Mouse (Mus musculus) neural tube, embryonic 11.5 days (tissue): Measurements from ENCODE around the gene Gm9837. TPM values are rescaled to one million over a fixed set of nuclear protein-coding genes. Genes with fewer than 3 reads are reported as not detected.

ENCODE experiments used
- ATAC-seq: fragments of 200-750 bp; cut with Nextera tagmentation; 2 replicates; pipeline ENCODE4 v1.8.0; 2017; ENCODE audit warnings: moderate number of reproducible peaks, mild to moderate bottlenecking, moderate TSS enrichment, moderate library complexity; ENCODE audit not compliant: insufficient read depth, low FRiP score, low TSS enrichment
- DNase-seq: peaks from one replicate; pipeline ENCODE4 v3.0.0-alpha.2; 2015; ENCODE audit warnings: low spot score
- H3K27ac ChIP-seq: fragments of 300-500 bp; sonication (generic); 2 replicates; pipeline ENCODE4 v1.5.1; 2014; ENCODE audit warnings: low read depth, mild to moderate bottlenecking, low read length
- H3K27me3 ChIP-seq: fragments of 300-500 bp; sonication (generic); 2 replicates; pipeline ENCODE4 v1.6.1; 2014; ENCODE audit warnings: mild to moderate bottlenecking, low read length, mixed read lengths; ENCODE audit not compliant: control insufficient read depth, insufficient read depth
- H3K36me3 ChIP-seq: fragments of 300-500 bp; sonication (generic); 2 replicates; pipeline ENCODE4 v1.6.1; 2014; ENCODE audit warnings: mild to moderate bottlenecking, low read length, moderate library complexity, mixed read lengths; ENCODE audit not compliant: control insufficient read depth, insufficient read depth
- H3K4me1 ChIP-seq: fragments of 300-500 bp; sonication (generic); 2 replicates; pipeline ENCODE4 v1.6.1; 2014; ENCODE audit warnings: low read length, mixed read lengths; ENCODE audit not compliant: control insufficient read depth, insufficient read depth
- H3K4me2 ChIP-seq: fragments of 300-500 bp; sonication (generic); 2 replicates; pipeline ENCODE4 v1.6.1; 2014; ENCODE audit warnings: low read depth, mild to moderate bottlenecking, moderate library complexity
- H3K4me3 ChIP-seq: fragments of 300-500 bp; sonication (generic); 2 replicates; pipeline ENCODE4 v1.5.1; 2014; ENCODE audit warnings: low read depth, low read length
- H3K9ac ChIP-seq: fragments of 300-500 bp; sonication (generic); 2 replicates; pipeline ENCODE4 v1.6.1; 2014; ENCODE audit warnings: mild to moderate bottlenecking, low read length
- H3K9me3 ChIP-seq: fragments of 300-500 bp; sonication (generic); 2 replicates; pipeline ENCODE4 v1.6.1; 2016; ENCODE audit warnings: low read length; ENCODE audit not compliant: control insufficient read depth
- WGBS: fragments of 180-500 bp; shearing (Covaris S2); extraction: QIAGEN DNeasy Blood & Tissue Kit; methylation state at CpG from one replicate; pipeline ENCODE4 v1.1.7; 2014; 5-methylcytosine and 5-hydroxymethylcytosine counted together
- polyA plus RNA-seq: library from polyadenylated mRNA; unstranded; fragments of >200 nt; fragmentation: Nextera tagmentation; extraction: Ambion mirVana; gene quantifications from 2 replicates; pipeline ENCODE4 v1.2.1, GENCODE M21; 2014

The Gm9837 gene
- polyA plus RNA-seq, 1 experiment from 2014 or later, result not detected

DNA sequence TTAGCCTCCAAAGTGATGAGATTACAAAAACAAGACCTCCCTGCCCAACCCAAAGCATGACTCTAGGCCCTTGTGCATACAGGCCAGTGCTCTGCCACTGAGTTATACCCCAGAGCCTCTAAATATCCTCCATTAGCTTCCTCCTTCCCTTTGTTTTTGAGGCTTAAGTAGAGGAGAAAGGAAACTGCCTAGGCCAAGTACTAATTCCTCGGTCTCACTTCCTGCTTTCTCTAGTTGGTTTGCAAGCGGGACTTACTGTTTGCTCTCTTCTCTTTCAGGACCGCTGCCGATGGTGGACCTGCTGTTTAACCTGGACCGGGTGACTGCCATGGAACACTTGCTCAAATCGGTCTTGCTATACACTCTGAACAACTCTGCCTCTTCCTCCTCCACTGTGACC is 33.9 kb downstream of the Gm9837 start:
- no peak for DNase-seq

GRCm38 (mm10) chr11:53435504-53435903 is 34.8 kb downstream of the Gm9837 start:
- ATAC-seq, result no peak
- Histone ChIP-seq H3K9me3 (no peaks in the 10 kb centered on the region), H3K9ac (no peak overlapping the region), H3K27me3 (no peaks in the 10 kb centered on the region), H3K4me3 (no peak overlapping the region), H3K4me2 (no peak overlapping the region), H3K4me1 (no peaks in the 10 kb centered on the region), H3K27ac (no peak overlapping the region), H3K36me3 (no peaks in the 10 kb centered on the region)
- WGBS, result 82% methylated on average over 8 of the region's 8 CpGs
- no peak for DNase-seq

More for the DNA sequence above, 33.9 kb downstream of the Gm9837 start:
- H3K4me2 ChIP-seq, result no peak overlapping the region
- no peak overlapping the region for H3K27ac ChIP-seq
- 89% methylated on average over 6 of the region's 6 CpGs for WGBS
- H3K4me1 ChIP-seq, result no peaks in the 10 kb centered on the region
- H3K9ac ChIP-seq, result no peak overlapping the region
- ATAC-seq, result no peak
- H3K9me3 ChIP-seq, result no peaks in the 10 kb centered on the region
- no peaks in the 10 kb centered on the region for H3K27me3 ChIP-seq
- H3K36me3 ChIP-seq, result no peaks in the 10 kb centered on the region
- no peak overlapping the region for H3K4me3 ChIP-seq

DNA sequence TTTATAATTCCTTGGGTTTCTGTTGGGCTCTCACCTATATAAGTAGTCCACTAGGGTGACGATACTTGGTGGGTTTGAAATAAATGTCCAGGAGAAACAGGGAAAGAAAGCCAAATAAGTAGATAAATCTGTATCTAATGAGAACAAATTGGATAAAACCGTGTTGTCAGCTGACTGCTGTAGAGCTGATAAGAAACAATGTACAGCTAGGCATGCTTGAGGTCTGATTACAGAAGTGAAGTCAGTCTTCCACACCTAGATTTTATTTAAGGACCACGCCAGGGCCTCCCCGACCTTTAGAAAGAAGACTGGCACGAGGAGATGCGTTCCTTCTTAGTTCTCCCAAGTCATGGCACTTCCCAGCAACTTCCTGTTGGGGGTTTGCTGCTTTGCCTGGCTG is 37.2 kb downstream of the Gm9837 start:
- H3K36me3 ChIP-seq, result peaks cover 5% of the 10 kb centered on the region; the same call in 1 of the 2 replicates
- H3K27ac ChIP-seq, result no peak overlapping the region
- H3K9me3 ChIP-seq, result no peaks in the 10 kb centered on the region
- no peak for DNase-seq
- H3K9ac ChIP-seq, result no peak overlapping the region
- H3K4me1 ChIP-seq, result peaks cover 8% of the 10 kb centered on the region
- 73% methylated on average over 6 of the region's 6 CpGs for WGBS
- no peak overlapping the region for H3K4me2 ChIP-seq
- ATAC-seq, result no peak
- no peaks in the 10 kb centered on the region for H3K27me3 ChIP-seq
- no peak overlapping the region for H3K4me3 ChIP-seq

GRCm38 (mm10) chr11:53431347-53432056 is 38.8 kb downstream of the Gm9837 start:
- Histone ChIP-seq H3K27me3 (no peaks in the 10 kb centered on the region), H3K4me2 (peak overlapping the region; percentile 87), H3K4me1 (peaks cover 8% of the 10 kb centered on the region), H3K4me3 (peak overlapping the region; percentile 97), H3K27ac (no peak overlapping the region), H3K9ac (peak overlapping the region; percentile 31), H3K36me3 (peaks cover 5% of the 10 kb centered on the region; the same call in 1 of the 2 replicates), H3K9me3 (no peaks in the 10 kb centered on the region)
- DNase-seq, result no peak
- WGBS, result 18% methylated on average over 9 of the region's 9 CpGs
- ATAC-seq, result peak; percentile 29; the same call in 1 of the 2 replicates

GRCm38 (mm10) chr11:53430670-53431346 is 39.5 kb downstream of the Gm9837 start, which contains the start of the genes Uqcrq and Gdf9:
Gene Uqcrq (minus strand): TSS chr11:53430831.
Gene Gdf9 (plus strand): TSS chr11:53431023.
- Histone ChIP-seq H3K4me2 (peak within 1 kb of the TSS; percentile 87), H3K4me1 (peaks cover 8% of the 10 kb centered on the region), H3K27ac (peak within 1 kb of the TSS; percentile 56; the same call in 1 of the 2 replicates), H3K36me3 (peaks cover 5% of the 10 kb centered on the region; the same call in 1 of the 2 replicates), H3K4me3 (peak within 1 kb of the TSS; percentile 97), H3K27me3 (no peaks in the 10 kb centered on the region), H3K9me3 (no peaks in the 10 kb centered on the region), H3K9ac (peak within 1 kb of the TSS; percentile 84)
- ATAC-seq (peak; percentile 94), DNase-seq (peak; percentile 98)
- WGBS, result under 1% methylated on average over 44 of the region's 44 CpGs

GRCm38 (mm10) chr11:53430300-53430669 is 40.0 kb downstream of the Gm9837 start:
- no peaks in the 10 kb centered on the region for H3K27me3 ChIP-seq
- peak; percentile 45 for ATAC-seq
- under 1% methylated on average over 34 of the region's 34 CpGs for WGBS
- H3K9ac ChIP-seq, result peak overlapping the region; percentile 84
- H3K36me3 ChIP-seq, result peaks cover 5% of the 10 kb centered on the region; the same call in 1 of the 2 replicates
- peak overlapping the region; percentile 87 for H3K4me2 ChIP-seq
- H3K27ac ChIP-seq, result peak overlapping the region; percentile 56; the same call in 1 of the 2 replicates
- peaks cover 8% of the 10 kb centered on the region for H3K4me1 ChIP-seq
- H3K4me3 ChIP-seq, result peak overlapping the region; percentile 97
- no peaks in the 10 kb centered on the region for H3K9me3 ChIP-seq
- DNase-seq, result no peak

GRCm38 (mm10) chr11:53429182-53429581 is 41.1 kb downstream of the Gm9837 start:
- Histone ChIP-seq H3K4me3 (no peak overlapping the region), H3K27ac (no peak overlapping the region), H3K9me3 (no peaks in the 10 kb centered on the region), H3K27me3 (no peaks in the 10 kb centered on the region), H3K4me1 (peaks cover 8% of the 10 kb centered on the region), H3K4me2 (peak overlapping the region; percentile 87; the same call in 1 of the 2 replicates), H3K9ac (no peak overlapping the region), H3K36me3 (peaks cover 5% of the 10 kb centered on the region; the same call in 1 of the 2 replicates)
- ATAC-seq (no peak), DNase-seq (no peak)

DNA sequence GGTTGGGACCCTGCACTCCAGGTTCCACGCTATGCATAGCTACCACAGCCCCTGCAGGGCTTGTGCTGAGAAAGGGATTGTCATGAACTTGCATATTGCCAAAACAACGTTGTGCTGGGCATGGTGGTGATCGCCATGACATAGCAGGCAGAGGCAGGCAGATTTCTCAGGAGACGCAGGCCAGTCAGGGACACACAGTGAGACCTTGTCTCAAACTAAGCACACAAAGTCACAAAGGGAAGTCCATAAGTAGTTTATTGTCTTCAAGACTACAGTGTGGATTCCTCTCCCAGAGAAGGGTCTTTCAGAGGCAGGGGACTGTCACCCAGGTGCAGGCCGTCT is 41.6 kb downstream of the Gm9837 start:
- no peak overlapping the region for H3K27ac ChIP-seq
- no peak overlapping the region for H3K9ac ChIP-seq
- peaks cover 8% of the 10 kb centered on the region for H3K4me1 ChIP-seq
- no peaks in the 10 kb centered on the region for H3K9me3 ChIP-seq
- WGBS, result 96% methylated on average over 5 of the region's 5 CpGs
- no peaks in the 10 kb centered on the region for H3K27me3 ChIP-seq
- DNase-seq, result no peak
- no peak overlapping the region for H3K4me3 ChIP-seq
- H3K4me2 ChIP-seq, result no peak overlapping the region
- no peak for ATAC-seq
- H3K36me3 ChIP-seq, result peaks cover 5% of the 10 kb centered on the region; the same call in 1 of the 2 replicates
